ENCODE assay signal across 9 mouse cellular contexts in the genomic region with DNA sequence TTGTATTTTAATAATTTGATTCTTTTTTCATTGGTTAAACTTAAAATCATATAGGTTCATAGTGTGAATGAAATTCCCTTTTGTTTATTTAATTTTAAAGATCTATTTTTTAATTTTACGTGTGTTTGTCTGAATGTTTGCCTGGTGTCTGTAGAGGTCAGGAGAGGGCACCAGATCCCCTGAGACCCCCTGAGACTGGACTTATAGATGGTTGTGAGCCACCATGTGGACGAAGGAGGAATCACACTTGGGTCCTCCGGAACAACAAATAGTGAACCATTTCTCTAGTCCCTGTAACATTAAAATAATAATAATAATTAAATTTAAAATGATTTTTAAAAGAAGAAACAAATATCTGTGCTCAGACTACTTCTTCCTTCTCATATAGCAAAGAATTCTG. TPM values are rescaled to one million over a fixed set of nuclear protein-coding genes. Genes with fewer than 3 reads are reported as not detected.
DNase-seq lines count a peak whose midpoint lies in the region; ATAC-seq and TF ChIP-seq lines count a peak whose summit lies in the region.
"Had no signal": no experiment of that assay in that cellular context is flagged by ENCODE, and none has a peak within 500 bp of the region (broad histone marks: within the 10 kb centered on the region; RNA-seq: fewer than 3 reads in every experiment).

No protein-coding gene starts in this region.

- no peak overlapping the region for H3K4me2 ChIP-seq in liver, postnatal 0 days (ENCODE audit: low read depth, low read length)
- H3K4me2 ChIP-seq: limb, embryonic 12.5 days; stomach, embryonic 15.5 days had no signal

- no peaks in the 10 kb centered on the region for H3K9me3 ChIP-seq in liver, postnatal 0 days (ENCODE audit: low read length)
- H3K9me3 ChIP-seq: limb, embryonic 12.5 days; stomach, embryonic 15.5 days had no signal

- no peaks in the 10 kb centered on the region for H3K27me3 ChIP-seq in liver, postnatal 0 days (ENCODE audit: insufficient read depth, low read length)
- H3K27me3 ChIP-seq: limb, embryonic 12.5 days; stomach, embryonic 15.5 days had no signal

- intact Hi-C loops in left cerebral cortex, postnatal 10 days (cut with DNase I), result loop anchor here (10.0 kb wide), 2 partner anchors 100 to 340 kb away; a partner anchor contains a TSS

- no peaks in the 10 kb centered on the region for H3K36me3 ChIP-seq in liver, postnatal 0 days (replicated peaks; ENCODE audit: insufficient read depth, low read length)
- H3K36me3 ChIP-seq: limb, embryonic 12.5 days; stomach, embryonic 15.5 days had no signal

- TF ChIP-seq EP300 in liver, postnatal 0 days (IDR thresholded peaks at IDR 0.05; ENCODE audit: low read depth), result no peak

- no peak overlapping the region for H3K4me3 ChIP-seq in liver, postnatal 0 days (ENCODE audit: low read depth, low read length)
- H3K4me3 ChIP-seq: limb, embryonic 12.5 days; stomach, embryonic 15.5 days had no signal

- H3K27ac ChIP-seq in liver, postnatal 0 days (ENCODE audit: low read depth), result no peak overlapping the region
- H3K27ac ChIP-seq: limb, embryonic 12.5 days; stomach, embryonic 15.5 days had no signal

- no peaks in the 10 kb centered on the region for H3K4me1 ChIP-seq in liver, postnatal 0 days (ENCODE audit: insufficient read depth)
- H3K4me1 ChIP-seq: limb, embryonic 12.5 days; stomach, embryonic 15.5 days had no signal

- WGBS in liver, postnatal 0 days (ENCODE audit: insufficient replicate concordance), result 12% methylated on average over 3 of the region's 3 CpGs

- ATAC-seq in granulocyte monocyte progenitor cell, adult 5-6 weeks (replicated peaks; ENCODE audit: poor library complexity, severe bottlenecking), result peak; percentile 69
- ATAC-seq in liver, postnatal 0 days, result no peak

- no peak overlapping the region for H3K9ac ChIP-seq in liver, postnatal 0 days (replicated peaks)
- H3K9ac ChIP-seq: limb, embryonic 12.5 days; stomach, embryonic 15.5 days had no signal

- DNase-seq in left cerebral cortex, postnatal 10 days (ENCODE audit: extremely low spot score in 1 of 2, low spot score in 2 of 2), result peak; percentile 48 to 68
- DNase-seq in left cerebral cortex, adult 11 months (ENCODE audit: low spot score), result no peak
- DNase-seq in ES-CJ7 (ENCODE audit: low read depth, low spot score), result peak; percentile 83
- DNase-seq in adrenal gland, postnatal 25 days, result peak; percentile 23
- peak; percentile 62 for DNase-seq in liver, postnatal 0 days
- DNase-seq in spleen, postnatal 36 days (ENCODE audit: low spot score in 2 of 2), result peak; percentile 39 to 47

- TF ChIP-seq CTCF in liver, postnatal 0 days (IDR thresholded peaks at IDR 0.05; ENCODE audit: low read depth), result peak; percentile 85

RNA-seq across cellular contexts. Expression of a gene that starts 7.7 kb away (rescaled TPM):
- 10 to 100 TPM; 56.6 to 57.7 TPM for total RNA-seq in left cerebral cortex, postnatal 10 days (2021)
- total RNA-seq in adrenal gland, postnatal 25 days (2021), result 34.7 and 47.7 TPM in 2 replicates
- total RNA-seq in granulocyte monocyte progenitor cell, adult 5-6 weeks (2014; fragmentation: Nextera tagmentation), result 10.1 and 45.6 TPM in 2 replicates
- 54.7 and 56.3 TPM in 2 replicates for total RNA-seq in granulocyte monocyte progenitor cell, adult 5-6 weeks (2017)
- polyA plus RNA-seq in liver, postnatal 0 days (2015; fragmentation: Nextera tagmentation; extraction: Ambion mirVana), result 12.8 and 16.6 TPM in 2 replicates

RNA-seq across cellular contexts. Expression of a gene that starts 59.9 kb away (rescaled TPM):
- 1 to 10 TPM; 4.8 to 5.1 TPM for total RNA-seq in left cerebral cortex, postnatal 10 days (2021)
- 42.6 and 44.4 TPM in 2 replicates for total RNA-seq in adrenal gland, postnatal 25 days (2021)
- total RNA-seq in granulocyte monocyte progenitor cell, adult 5-6 weeks (2014; fragmentation: Nextera tagmentation), result not detected in 2 replicates
- total RNA-seq in granulocyte monocyte progenitor cell, adult 5-6 weeks (2017), result not detected in 2 replicates
- polyA plus RNA-seq in liver, postnatal 0 days (2015; fragmentation: Nextera tagmentation; extraction: Ambion mirVana), result 0.86 and 1.4 TPM in 2 replicates

Comparison
In these comparisons a context has a peak if more than half of its experiments do, and no peak if none do; other contexts are left out.
1. RNA of a gene that starts 59.9 kb away (total RNA-seq): 42.6 to 44.4 TPM in adrenal gland, postnatal 25 days and 4.8 to 5.1 TPM in left cerebral cortex, postnatal 10 days; not detected in granulocyte monocyte progenitor cell, adult 5-6 weeks; every median in the first group is over 4 times any median in the second.